Mouse (Mus musculus) limb, embryonic 14.5 days (tissue): ENCODE results near the gene Jup. TPM values are rescaled to one million over a fixed set of nuclear protein-coding genes. Genes with fewer than 3 reads are reported as not detected.

Source experiments
- ATAC-seq: fragments of 200-750 bp; cut with Nextera tagmentation; 2 replicates; pipeline ENCODE4 v1.8.0; 2017; ENCODE audit warnings: low read depth, moderate number of reproducible peaks, moderate TSS enrichment; ENCODE audit not compliant: low FRiP score
- DNase-seq: peaks from one replicate; pipeline ENCODE4 v3.0.0-alpha.2; 2015; ENCODE audit warnings: low spot score
- H3K27ac ChIP-seq: fragments of 300-500 bp; sonication (generic); replicated peaks from 2 replicates; pipeline ENCODE4 v1.5.1; 2014; ENCODE audit warnings: low read depth, mild to moderate bottlenecking, low read length, moderate library complexity, mixed read lengths
- H3K27me3 ChIP-seq: fragments of 300-500 bp; sonication (generic); 2 replicates; pipeline ENCODE4 v1.6.1; 2014; ENCODE audit warnings: low read length, mixed read lengths; ENCODE audit not compliant: control insufficient read depth, insufficient read depth
- H3K36me3 ChIP-seq: fragments of 300-500 bp; sonication (generic); 2 replicates; pipeline ENCODE4 v1.6.1; 2014; ENCODE audit warnings: mild to moderate bottlenecking, low read length, moderate library complexity, mixed read lengths; ENCODE audit not compliant: control insufficient read depth, insufficient read depth
- H3K4me1 ChIP-seq: fragments of 300-500 bp; sonication (generic); 2 replicates; pipeline ENCODE4 v1.6.1; 2014; ENCODE audit warnings: antibody characterized with exemption, low read length, mixed read lengths; ENCODE audit not compliant: control insufficient read depth, insufficient read depth
- H3K4me2 ChIP-seq: fragments of 300-500 bp; sonication (generic); replicated peaks from 2 replicates; pipeline ENCODE4 v1.6.1; 2014; ENCODE audit warnings: low read depth, mild to moderate bottlenecking, low read length, moderate library complexity; ENCODE audit not compliant: severe bottlenecking
- H3K4me3 ChIP-seq: fragments of 300-500 bp; sonication (generic); replicated peaks from 2 replicates; pipeline ENCODE4 v1.5.1; 2014; ENCODE audit warnings: low read length
- H3K9ac ChIP-seq: fragments of 300-500 bp; sonication (generic); 2 replicates; pipeline ENCODE4 v1.6.1; 2014; ENCODE audit warnings: mild to moderate bottlenecking, low read depth, low read length, moderate library complexity; ENCODE audit not compliant: severe bottlenecking
- H3K9me3 ChIP-seq: fragments of 300-500 bp; sonication (generic); 2 replicates; pipeline ENCODE4 v1.6.1; 2016; ENCODE audit warnings: low read length; ENCODE audit not compliant: control insufficient read depth
- POLR2A ChIP-seq: fragments of 200-500 bp; IDR thresholded peaks from 2 replicates; pipeline ENCODE4 v1.8.0; 2012; ENCODE audit warnings: inconsistent platforms, mild to moderate bottlenecking, moderate library complexity, borderline replicate concordance; ENCODE audit not compliant: insufficient read depth, insufficient read length; ENCODE audit errors: extremely low read depth
- WGBS: fragments of 180-500 bp; shearing (Covaris S2); extraction: QIAGEN DNeasy Blood & Tissue Kit; methylation state at CpG from one replicate; pipeline ENCODE4 v1.1.7; 2014; 5-methylcytosine and 5-hydroxymethylcytosine counted together
- polyA plus RNA-seq, 2 experiments: library from polyadenylated mRNA; depleted of rRNA in 1 of 2; stranded (reverse) in 1 of 2; unstranded in 1 of 2; fragments of >200 nt; fragmentation: Nextera tagmentation in 1 of 2; extraction: Ambion mirVana in 1 of 2; gene quantifications; 2 replicates each; pipeline versions ENCODE4 v1.2.1 to v1.2.3; 2012 to 2014

Jup gene
- polyA plus RNA-seq, 2 experiments: 111 to 159 TPM

GRCm38 (mm10) chr11:100377989-100378388 is 19.6 kb downstream of the Jup start:
- H3K4me2 ChIP-seq: no peak overlapping the region
- TF ChIP-seq POLR2A: no peak
- H3K4me1 ChIP-seq: no peaks in the 10 kb centered on the region
- DNase-seq: no peak
- WGBS: 95% methylated on average over 14 of the region's 14 CpGs
- no peak for ATAC-seq
- no peak overlapping the region for H3K27ac ChIP-seq
- no peaks in the 10 kb centered on the region for H3K9me3 ChIP-seq
- peaks cover 79% of the 10 kb centered on the region for H3K36me3 ChIP-seq
- no peaks in the 10 kb centered on the region for H3K27me3 ChIP-seq
- H3K4me3 ChIP-seq: no peak overlapping the region
- H3K9ac ChIP-seq: no peak overlapping the region

DNA sequence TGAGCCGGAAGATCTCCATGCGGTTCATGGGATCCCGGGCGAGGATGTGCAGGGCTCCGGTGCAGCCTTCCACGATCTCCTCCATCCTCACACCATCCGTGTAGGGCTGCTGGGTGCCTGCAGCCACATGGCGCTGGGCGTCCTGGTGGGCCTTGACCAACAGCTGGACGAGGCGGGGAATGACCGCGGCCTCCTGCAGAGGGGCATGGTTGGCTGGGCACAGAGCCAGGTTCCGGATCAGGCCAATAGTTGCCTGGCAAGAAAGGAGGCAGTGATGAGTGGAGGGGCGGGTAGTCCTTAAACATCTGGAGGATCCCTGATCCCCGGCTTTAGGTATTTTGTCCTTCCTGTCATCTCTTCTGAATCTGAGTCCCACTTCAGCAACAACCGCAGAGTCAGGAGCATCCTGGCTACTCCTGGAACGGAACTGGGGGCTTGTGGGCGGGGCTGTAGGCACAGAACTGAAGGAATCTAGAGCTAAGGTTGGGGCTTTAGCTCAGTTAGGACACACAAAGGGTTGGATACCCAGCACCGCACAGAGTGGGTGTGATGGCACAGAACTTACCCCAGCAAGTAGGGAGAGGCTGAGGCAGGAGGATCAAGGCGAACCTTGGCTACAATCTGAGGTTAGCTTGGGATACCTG is 20.7 kb downstream of the Jup start:
- Histone ChIP-seq H3K4me1 (no peaks in the 10 kb centered on the region), H3K9me3 (no peaks in the 10 kb centered on the region), H3K27me3 (no peaks in the 10 kb centered on the region), H3K36me3 (peaks cover 77% of the 10 kb centered on the region), H3K4me3 (no peak overlapping the region), H3K4me2 (no peak overlapping the region), H3K9ac (no peak overlapping the region), H3K27ac (no peak overlapping the region)
- 89% methylated on average over 21 of the region's 21 CpGs for WGBS
- TF ChIP-seq POLR2A: no peak
- ATAC-seq (no peak), DNase-seq (no peak)

GRCm38 (mm10) chr11:100376005-100376404 is 21.6 kb downstream of the Jup start:
- H3K9ac ChIP-seq: no peak overlapping the region
- no peak overlapping the region for H3K4me2 ChIP-seq
- no peak for DNase-seq
- no peaks in the 10 kb centered on the region for H3K4me1 ChIP-seq
- WGBS: 66% methylated on average over 4 of the region's 4 CpGs
- H3K27ac ChIP-seq: no peak overlapping the region; the same call in 1 of the 2 replicates
- peaks cover 80% of the 10 kb centered on the region for H3K36me3 ChIP-seq
- TF ChIP-seq POLR2A: no peak
- H3K27me3 ChIP-seq: no peaks in the 10 kb centered on the region
- ATAC-seq: no peak
- no peak overlapping the region for H3K4me3 ChIP-seq
- H3K9me3 ChIP-seq: no peaks in the 10 kb centered on the region

- H3K9me3 ChIP-seq: no peaks in the 10 kb centered on the region
- no peak overlapping the region for H3K4me2 ChIP-seq
- H3K36me3 ChIP-seq: peaks cover 76% of the 10 kb centered on the region
- H3K4me3 ChIP-seq: no peak overlapping the region
- H3K27me3 ChIP-seq: no peaks in the 10 kb centered on the region
- ATAC-seq (no peak), DNase-seq (no peak)
- H3K9ac ChIP-seq: no peak overlapping the region
- H3K27ac ChIP-seq: no peak overlapping the region
- no peak for TF ChIP-seq POLR2A
- 91% methylated on average over 9 of the region's 9 CpGs for WGBS
- H3K4me1 ChIP-seq: no peaks in the 10 kb centered on the region
Measured at GRCm38 (mm10) chr11:100375127-100375526, 22.4 kb downstream of the Jup start.

GRCm38 (mm10) chr11:100371981-100372558 is 25.5 kb downstream of the Jup start:
- Histone ChIP-seq H3K27ac (no peak overlapping the region), H3K9ac (no peak overlapping the region), H3K4me3 (no peak overlapping the region), H3K36me3 (peaks cover 61% of the 10 kb centered on the region), H3K4me2 (no peak overlapping the region), H3K9me3 (no peaks in the 10 kb centered on the region), H3K4me1 (no peaks in the 10 kb centered on the region), H3K27me3 (no peaks in the 10 kb centered on the region)
- WGBS: 64% methylated on average over 8 of the region's 8 CpGs
- no peak for TF ChIP-seq POLR2A
- no peak for DNase-seq
- ATAC-seq: no peak
